Mouse (Mus musculus): ENCODE measurements around the gene Mlxipl. TPM values are rescaled to one million over a fixed set of nuclear protein-coding genes. Genes with fewer than 3 reads are reported as not detected.

The Mlxipl gene
- total and polyA plus RNA-seq, 2 experiments from 2014 or later = 0.76 to 1.0 TPM

DNA sequence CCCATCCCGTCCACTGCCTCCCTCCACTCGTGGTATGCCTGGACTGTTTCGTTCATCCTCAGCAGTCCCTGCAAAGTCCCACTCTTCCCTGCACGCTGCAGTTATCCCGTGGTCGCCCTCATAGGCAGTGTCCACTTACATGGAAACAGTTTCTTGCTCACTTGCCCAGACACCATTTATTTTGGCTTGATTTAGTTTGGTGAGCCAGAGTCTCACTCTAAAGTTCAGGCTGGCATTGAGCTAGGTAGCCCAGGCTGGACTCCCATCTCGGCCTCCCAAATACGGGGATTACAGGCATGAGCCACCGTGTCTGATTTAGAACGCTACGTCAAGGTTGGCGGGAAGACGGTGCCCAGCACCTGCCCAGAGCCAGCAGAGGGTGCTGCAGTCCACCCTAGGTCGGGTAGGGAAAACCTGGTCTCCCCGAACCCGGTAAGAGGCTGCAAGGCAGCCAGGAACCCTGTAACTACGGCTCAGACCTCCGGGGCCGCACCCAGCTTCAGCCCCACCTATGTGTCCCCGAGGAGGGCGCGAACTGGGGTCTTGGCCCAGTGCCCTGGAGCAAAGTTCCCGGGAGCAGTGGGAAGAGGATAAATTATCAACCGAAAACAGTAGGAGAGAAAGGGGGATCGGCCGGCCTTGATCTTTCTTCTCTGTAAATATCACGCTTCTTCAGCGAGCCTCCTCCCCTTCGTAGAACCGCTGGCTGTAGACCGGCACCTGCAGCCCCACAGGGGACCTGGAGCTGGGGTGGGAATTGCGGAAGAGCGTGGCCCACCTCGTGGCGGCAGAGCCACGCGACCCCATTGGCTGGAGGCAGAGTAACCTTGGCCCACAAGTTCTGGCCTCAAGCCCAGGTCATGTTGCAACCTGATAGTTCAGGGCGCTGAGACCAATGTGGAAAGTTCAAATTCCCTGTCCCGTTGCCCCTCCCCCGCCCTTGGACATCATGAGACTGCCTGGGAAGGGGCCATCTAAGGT lies 18.1 kb downstream of the Mlxipl start:
- no peaks in the 10 kb centered on the region for H3K9me3 ChIP-seq (ENCODE audit: low read length)
- WGBS = 14% methylated on average over 39 of the region's 40 CpGs
- peak overlapping the region; percentile 44; the same call in 1 of the 2 replicates for H3K4me3 ChIP-seq (ENCODE audit: low read depth, low read length)
- no peaks in the 10 kb centered on the region for H3K4me1 ChIP-seq (ENCODE audit: insufficient read depth)
- ATAC-seq (peak; percentile 47; the same call in 1 of the 2 replicates), DNase-seq (peak; percentile 32)
- peak; percentile 58 for TF ChIP-seq CTCF (IDR thresholded peaks at IDR 0.05; ENCODE audit: low read depth)
- peaks cover 37% of the 10 kb centered on the region for H3K27me3 ChIP-seq (ENCODE audit: insufficient read depth, low read length)
- H3K4me2 ChIP-seq (ENCODE audit: low read depth) = no peak overlapping the region
- H3K36me3 ChIP-seq (ENCODE audit: insufficient read depth) = no peaks in the 10 kb centered on the region
- H3K9ac ChIP-seq = no peak overlapping the region
- no peak overlapping the region for H3K27ac ChIP-seq (ENCODE audit: low read depth, low read length)

DNA sequence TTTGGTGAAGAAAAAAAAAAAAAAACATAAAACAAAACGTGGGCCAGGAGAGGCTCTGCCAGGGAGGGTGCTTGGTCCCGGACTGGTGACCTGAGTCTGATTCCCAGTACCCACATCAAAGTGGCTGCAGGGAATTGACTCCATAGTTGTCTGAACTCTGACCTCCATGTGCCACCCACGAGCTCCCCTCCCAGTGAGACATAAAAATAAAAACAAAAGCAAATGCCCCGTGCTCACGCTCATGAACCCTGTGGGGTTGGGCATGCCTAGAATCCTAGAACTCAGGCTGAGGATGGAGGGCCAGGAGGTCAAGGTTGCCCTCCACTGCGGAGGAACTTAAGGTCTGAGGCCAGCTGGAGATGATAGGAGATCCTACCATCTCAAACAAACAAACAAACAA lies 19.3 kb downstream of the Mlxipl start:
- peaks cover 32% of the 10 kb centered on the region for H3K27me3 ChIP-seq (ENCODE audit: insufficient read depth, low read length)
- no peaks in the 10 kb centered on the region for H3K36me3 ChIP-seq (ENCODE audit: insufficient read depth)
- no peak for TF ChIP-seq CTCF (IDR thresholded peaks at IDR 0.05; ENCODE audit: low read depth)
- H3K4me3 ChIP-seq (ENCODE audit: low read depth, low read length) = no peak overlapping the region
- no peak overlapping the region for H3K27ac ChIP-seq (ENCODE audit: low read depth, low read length)
- DNase-seq (no peak), ATAC-seq (no peak)
- no peaks in the 10 kb centered on the region for H3K4me1 ChIP-seq (ENCODE audit: insufficient read depth)
- H3K9me3 ChIP-seq (ENCODE audit: low read length) = no peaks in the 10 kb centered on the region
- H3K9ac ChIP-seq = no peak overlapping the region
- WGBS = 62% methylated on average over 6 of the region's 6 CpGs
- H3K4me2 ChIP-seq (ENCODE audit: low read depth) = no peak overlapping the region

DNA sequence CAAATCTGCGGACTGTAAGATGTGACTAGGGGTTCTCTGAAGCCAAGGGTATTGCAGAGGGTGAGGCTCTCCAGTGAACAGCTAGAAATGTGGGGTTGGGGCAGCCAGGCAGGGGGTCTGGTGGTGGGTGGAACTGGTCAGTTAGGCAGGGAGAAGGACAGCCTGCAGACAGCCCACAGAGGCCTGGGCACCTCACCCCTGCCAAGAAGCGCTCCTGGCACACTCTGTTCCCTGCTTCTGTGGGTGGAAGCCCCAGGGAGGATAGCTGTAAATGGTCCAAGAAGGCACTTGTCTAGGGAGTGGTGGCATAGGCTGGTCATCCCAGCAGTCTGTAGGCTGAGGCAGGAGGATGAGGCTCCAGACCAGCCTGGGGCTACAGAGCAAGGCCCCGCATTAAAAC lies 19.7 kb downstream of the Mlxipl start:
- H3K9me3 ChIP-seq (ENCODE audit: low read length) = no peaks in the 10 kb centered on the region
- H3K4me2 ChIP-seq (ENCODE audit: low read depth) = no peak overlapping the region
- H3K27me3 ChIP-seq (ENCODE audit: insufficient read depth, low read length) = peaks cover 32% of the 10 kb centered on the region
- WGBS = 91% methylated on average over 3 of the region's 3 CpGs
- H3K9ac ChIP-seq = no peak overlapping the region
- H3K4me1 ChIP-seq (ENCODE audit: insufficient read depth) = no peaks in the 10 kb centered on the region
- DNase-seq (no peak), ATAC-seq (no peak)
- no peak for TF ChIP-seq CTCF (IDR thresholded peaks at IDR 0.05; ENCODE audit: low read depth)
- no peaks in the 10 kb centered on the region for H3K36me3 ChIP-seq (ENCODE audit: insufficient read depth)
- H3K4me3 ChIP-seq (ENCODE audit: low read depth, low read length) = no peak overlapping the region
- no peak overlapping the region for H3K27ac ChIP-seq (ENCODE audit: low read depth, low read length)

DNA sequence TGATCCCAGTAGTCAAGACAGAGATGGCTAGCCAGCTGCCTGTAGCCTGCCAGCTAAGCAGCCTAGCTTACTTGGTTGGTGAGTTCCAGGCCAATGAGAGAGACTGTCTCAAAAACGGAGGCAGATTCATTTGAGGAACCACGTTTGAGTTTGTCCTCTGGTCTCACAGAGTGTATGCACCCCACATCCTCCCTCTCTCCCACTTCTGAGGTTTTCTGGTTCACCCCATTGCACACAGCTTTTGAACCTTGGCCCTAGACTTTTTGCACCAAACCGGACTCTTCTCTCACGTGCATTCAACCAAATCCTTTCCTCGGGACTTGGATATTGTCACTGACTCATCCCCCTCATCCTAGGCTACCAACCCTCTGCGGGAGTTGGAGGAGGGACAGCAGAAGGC lies 20.3 kb downstream of the Mlxipl start:
- Histone ChIP-seq H3K9me3 (ENCODE audit: low read length) (no peaks in the 10 kb centered on the region), H3K4me3 (ENCODE audit: low read depth, low read length) (no peak overlapping the region), H3K27me3 (ENCODE audit: insufficient read depth, low read length) (peaks cover 32% of the 10 kb centered on the region), H3K36me3 (ENCODE audit: insufficient read depth) (no peaks in the 10 kb centered on the region), H3K9ac (no peak overlapping the region), H3K4me1 (ENCODE audit: insufficient read depth) (no peaks in the 10 kb centered on the region), H3K4me2 (ENCODE audit: low read depth) (no peak overlapping the region), H3K27ac (ENCODE audit: low read depth, low read length) (no peak overlapping the region)
- 76% methylated on average over 6 of the region's 6 CpGs for WGBS
- TF ChIP-seq CTCF (IDR thresholded peaks at IDR 0.05; ENCODE audit: low read depth) = no peak
- DNase-seq (no peak), ATAC-seq (no peak)

DNA sequence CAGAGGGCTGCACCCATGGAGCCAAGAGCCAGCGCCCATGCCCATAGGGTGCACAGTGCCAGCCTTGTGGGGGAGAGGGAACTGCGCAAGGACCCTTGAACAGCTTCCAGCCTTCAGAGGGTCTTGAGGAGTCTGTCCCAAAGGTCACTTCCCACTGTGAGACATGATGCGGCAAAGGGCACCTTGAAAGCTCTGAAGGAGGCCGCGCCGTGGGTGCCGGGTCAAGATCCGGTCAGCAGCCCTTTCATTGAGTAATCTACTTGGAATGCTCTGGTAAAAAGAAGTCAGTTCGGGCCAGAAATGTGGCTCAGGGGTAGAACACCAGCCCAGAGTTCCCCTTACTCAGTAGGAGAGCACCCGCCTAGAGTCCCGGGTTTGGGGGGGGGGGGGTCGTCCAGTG lies 24.1 kb downstream of the Mlxipl start:
- DNase-seq = no peak
- Histone ChIP-seq H3K4me2 (ENCODE audit: low read depth) (no peak overlapping the region), H3K9me3 (ENCODE audit: low read length) (no peaks in the 10 kb centered on the region), H3K27me3 (ENCODE audit: insufficient read depth, low read length) (peaks cover 9% of the 10 kb centered on the region; the same call in 1 of the 2 replicates), H3K4me1 (ENCODE audit: insufficient read depth) (no peaks in the 10 kb centered on the region), H3K4me3 (ENCODE audit: low read depth, low read length) (no peak overlapping the region), H3K36me3 (ENCODE audit: insufficient read depth) (no peaks in the 10 kb centered on the region), H3K9ac (no peak overlapping the region), H3K27ac (ENCODE audit: low read depth, low read length) (no peak overlapping the region)
- 85% methylated on average over 12 of the region's 12 CpGs for WGBS
- no peak for TF ChIP-seq CTCF (IDR thresholded peaks at IDR 0.05; ENCODE audit: low read depth)
- no peak for ATAC-seq

DNA sequence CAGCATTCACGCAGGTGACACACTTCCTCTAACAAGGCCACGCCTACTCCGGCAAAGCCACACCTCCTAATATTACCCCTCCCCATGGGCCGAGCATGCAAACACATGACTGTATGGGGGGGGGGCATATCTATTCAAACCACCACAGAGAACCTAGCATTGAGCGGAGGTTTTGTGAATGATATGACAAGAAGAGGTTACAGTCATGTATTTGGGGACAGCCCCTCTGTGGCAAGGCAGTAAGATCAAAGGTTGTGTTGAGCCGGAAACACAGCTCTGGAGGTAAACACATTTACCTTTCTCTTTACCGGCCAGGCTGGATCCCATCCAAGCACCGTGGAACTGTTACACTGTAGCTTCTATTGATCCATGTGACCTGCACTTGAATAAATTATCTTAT lies 25.6 kb downstream of the Mlxipl start:
- Histone ChIP-seq H3K4me2 (ENCODE audit: low read depth) (no peak overlapping the region), H3K27me3 (ENCODE audit: insufficient read depth, low read length) (no peaks in the 10 kb centered on the region), H3K4me1 (ENCODE audit: insufficient read depth) (no peaks in the 10 kb centered on the region), H3K4me3 (ENCODE audit: low read depth, low read length) (no peak overlapping the region), H3K9me3 (ENCODE audit: low read length) (no peaks in the 10 kb centered on the region), H3K9ac (no peak overlapping the region), H3K27ac (ENCODE audit: low read depth, low read length) (no peak overlapping the region), H3K36me3 (ENCODE audit: insufficient read depth) (no peaks in the 10 kb centered on the region)
- no peak for ATAC-seq
- 83% methylated on average over 8 of the region's 8 CpGs for WGBS
- TF ChIP-seq CTCF (IDR thresholded peaks at IDR 0.05; ENCODE audit: low read depth) = no peak
- no peak for DNase-seq

DNA sequence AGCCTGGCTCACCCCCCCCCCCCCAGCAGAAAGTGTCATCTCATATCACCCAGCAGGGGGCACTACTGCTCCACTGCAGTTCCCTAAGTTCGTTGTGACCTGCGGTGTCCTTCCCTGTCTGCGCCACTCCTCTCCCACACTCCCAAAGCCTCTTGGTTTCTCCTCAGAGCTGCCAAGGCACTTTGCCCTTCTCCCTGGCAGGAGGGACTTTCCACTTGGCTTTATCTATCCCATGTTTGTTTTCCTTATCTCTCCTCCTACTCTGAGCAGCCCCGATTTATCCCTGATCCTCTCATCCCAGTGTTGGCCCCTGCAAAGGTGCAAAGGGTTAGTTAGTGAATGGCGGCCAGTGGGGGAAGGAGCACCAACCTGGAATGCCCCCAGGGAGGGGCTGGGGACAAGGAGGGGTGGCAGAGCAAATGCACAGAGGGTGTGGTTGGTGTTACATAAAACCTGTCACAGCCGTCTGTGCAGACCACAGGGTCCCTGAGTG lies 28.9 kb downstream of the Mlxipl start:
- no peak overlapping the region for H3K4me3 ChIP-seq (ENCODE audit: low read depth, low read length)
- no peak overlapping the region for H3K4me2 ChIP-seq (ENCODE audit: low read depth)
- H3K9ac ChIP-seq = no peak overlapping the region
- no peaks in the 10 kb centered on the region for H3K36me3 ChIP-seq (ENCODE audit: insufficient read depth)
- ATAC-seq (no peak), DNase-seq (peak; percentile 47)
- no peaks in the 10 kb centered on the region for H3K27me3 ChIP-seq (ENCODE audit: insufficient read depth, low read length)
- 25% methylated on average over 6 of the region's 6 CpGs for WGBS
- no peaks in the 10 kb centered on the region for H3K9me3 ChIP-seq (ENCODE audit: low read length)
- peak; percentile 81 for TF ChIP-seq CTCF (IDR thresholded peaks at IDR 0.05; ENCODE audit: low read depth)
- H3K27ac ChIP-seq (ENCODE audit: low read depth, low read length) = no peak overlapping the region
- H3K4me1 ChIP-seq (ENCODE audit: insufficient read depth) = no peaks in the 10 kb centered on the region

Data from forebrain, postnatal 0 days (tissue).